Mouse (Mus musculus): ENCODE data around the gene Cx3cr1. TPM values are rescaled to one million over a fixed set of nuclear protein-coding genes. Genes with fewer than 3 reads are reported as not detected.
A peak's percentile ranks its signal among the peaks of the same experiment; 100 is the strongest.

The Cx3cr1 gene
- polyA plus RNA-seq, 1 experiment = 1.1 TPM

DNA sequence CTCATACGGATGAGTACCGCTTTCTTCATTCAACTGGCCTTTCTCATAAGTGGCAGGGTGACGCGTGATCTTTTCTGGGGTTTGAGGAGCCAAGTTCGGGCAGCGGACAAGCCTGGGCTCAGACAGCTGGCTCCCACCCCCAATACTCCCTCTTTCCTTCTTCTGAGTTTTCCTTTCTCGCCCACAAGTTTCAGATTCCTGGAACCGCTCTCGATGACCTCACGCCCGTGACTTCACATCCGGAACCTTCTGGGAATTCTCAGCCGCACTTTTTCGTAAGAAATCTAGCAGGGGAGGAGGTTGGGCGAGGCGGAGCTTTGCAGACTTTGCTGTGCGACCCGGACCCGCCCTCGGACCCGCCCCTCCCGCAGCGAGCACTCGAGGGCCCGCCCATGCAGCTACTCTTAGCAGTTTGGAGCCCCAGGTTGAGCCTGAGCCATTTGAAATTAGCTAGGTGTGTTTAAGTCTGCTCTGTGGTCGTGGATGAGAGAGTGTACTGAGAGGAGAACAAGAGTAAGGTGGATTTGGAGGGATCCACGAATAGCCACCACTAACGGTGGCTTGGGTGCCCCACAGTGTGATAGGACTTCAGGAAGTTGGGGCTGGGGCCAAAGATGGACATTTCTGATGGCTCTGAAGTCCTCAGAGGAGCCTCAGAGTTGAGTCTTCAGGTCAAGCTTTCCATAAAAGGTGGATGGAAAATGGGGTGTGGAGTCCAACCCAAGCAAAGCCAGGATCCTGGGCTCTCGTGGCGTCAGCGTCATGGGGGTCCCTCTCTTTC is 67.5 kb downstream of the Cx3cr1 start:
- Histone ChIP-seq H3K27ac (replicated peaks; ENCODE audit: low read depth, low read length) (peak overlapping the region; percentile 88), H3K4me3 (ENCODE audit: insufficient read depth, low read depth, low read length) (peak overlapping the region; percentile 58), H3K4me1 (ENCODE audit: control insufficient read depth, insufficient read depth, insufficient read length, low read length) (no peaks in the 10 kb centered on the region; the same call in 1 of the 2 replicates)

DNA sequence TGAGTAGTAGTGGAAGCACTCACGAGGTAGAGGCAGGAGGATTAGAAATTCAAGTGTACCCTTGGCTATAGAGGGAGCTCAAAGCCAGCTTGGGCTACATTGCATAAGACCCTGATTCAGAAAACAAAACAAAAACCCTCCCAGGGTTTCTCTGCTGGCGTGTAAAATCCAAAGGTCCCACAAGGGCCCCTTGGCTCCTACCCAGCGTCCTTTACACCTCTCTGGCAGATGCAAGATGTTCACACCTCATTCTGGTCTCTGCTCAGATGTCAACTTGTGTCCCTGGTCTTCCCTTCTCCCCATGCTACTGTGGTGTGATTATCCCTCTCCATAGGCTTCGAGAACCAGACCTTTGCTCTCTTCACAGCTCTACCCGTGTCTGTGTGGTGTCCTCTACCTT is 68.9 kb downstream of the Cx3cr1 start:
- Histone ChIP-seq H3K27ac (replicated peaks; ENCODE audit: low read depth, low read length) (no peak overlapping the region), H3K4me3 (ENCODE audit: insufficient read depth, low read depth, low read length) (no peak overlapping the region), H3K4me1 (ENCODE audit: control insufficient read depth, insufficient read depth, insufficient read length, low read length) (no peaks in the 10 kb centered on the region; the same call in 1 of the 2 replicates)

DNA sequence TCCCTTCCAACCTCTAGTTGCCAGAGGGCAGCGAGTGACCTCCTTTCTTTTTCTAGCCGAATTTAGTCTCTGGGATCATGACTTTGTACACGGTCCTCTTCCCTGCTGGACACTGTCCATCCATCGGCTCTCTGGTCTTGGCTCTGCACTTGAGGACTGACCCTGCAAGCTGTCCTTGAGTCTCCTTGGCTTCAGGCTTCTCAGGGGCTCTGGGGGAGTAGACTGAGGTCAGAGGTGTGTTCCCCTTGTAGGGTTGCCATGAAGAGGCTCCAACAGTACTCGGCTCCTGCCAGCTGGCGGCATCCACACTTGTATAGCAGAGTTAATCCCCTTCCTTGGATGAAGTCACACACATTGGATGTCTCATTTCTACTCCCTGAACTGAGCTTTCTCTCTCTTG is 70.0 kb downstream of the Cx3cr1 start:
- Histone ChIP-seq H3K4me3 (ENCODE audit: insufficient read depth, low read depth, low read length) (no peak overlapping the region), H3K27ac (replicated peaks; ENCODE audit: low read depth, low read length) (no peak overlapping the region), H3K4me1 (ENCODE audit: control insufficient read depth, insufficient read depth, insufficient read length, low read length) (no peaks in the 10 kb centered on the region; the same call in 1 of the 2 replicates)

DNA sequence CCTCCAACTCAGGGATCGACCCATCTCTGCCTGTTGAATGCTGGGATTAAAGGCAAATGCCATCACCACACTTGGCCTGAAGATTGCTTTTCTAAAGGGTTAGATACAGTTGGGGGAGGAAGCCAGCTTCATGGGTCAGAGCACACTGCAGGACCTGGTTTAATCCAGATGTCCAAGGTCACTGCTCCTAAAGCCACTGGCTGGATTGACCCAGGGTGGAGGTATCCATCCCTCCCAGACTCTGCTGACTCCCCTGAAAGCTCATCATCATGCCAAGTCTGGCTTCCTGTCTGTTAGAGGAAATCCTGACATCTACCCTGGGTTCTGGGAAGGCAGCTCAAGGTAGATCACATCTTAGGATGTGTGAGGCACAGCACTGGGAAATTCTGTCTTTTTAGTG is 70.9 kb downstream of the Cx3cr1 start:
- Histone ChIP-seq H3K4me3 (ENCODE audit: insufficient read depth, low read depth, low read length) (no peak overlapping the region), H3K27ac (replicated peaks; ENCODE audit: low read depth, low read length) (no peak overlapping the region), H3K4me1 (ENCODE audit: control insufficient read depth, insufficient read depth, insufficient read length, low read length) (no peaks in the 10 kb centered on the region; the same call in 1 of the 2 replicates)

DNA sequence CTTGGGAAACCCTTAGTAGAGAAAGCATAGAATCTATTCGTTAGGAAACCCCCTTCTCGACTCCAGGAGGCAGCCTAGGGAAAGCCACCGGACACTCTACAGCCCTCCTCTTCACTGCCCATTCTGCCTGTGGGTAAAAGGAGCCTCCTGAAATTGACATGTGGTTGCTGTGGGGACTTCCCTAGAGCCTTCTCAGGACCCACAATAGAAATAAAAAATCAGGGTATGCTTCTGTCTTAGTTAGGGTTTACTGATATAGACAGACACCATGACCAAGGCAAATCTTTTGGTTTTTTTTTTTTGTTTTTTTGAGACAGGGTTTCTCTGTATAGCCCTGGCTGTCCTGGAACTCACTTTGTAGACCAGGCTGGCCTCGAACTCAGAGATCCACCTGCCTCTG is 73.6 kb downstream of the Cx3cr1 start:
- Histone ChIP-seq H3K27ac (replicated peaks; ENCODE audit: low read depth, low read length) (no peak overlapping the region), H3K4me3 (ENCODE audit: insufficient read depth, low read depth, low read length) (no peak overlapping the region), H3K4me1 (ENCODE audit: control insufficient read depth, insufficient read depth, insufficient read length, low read length) (no peaks in the 10 kb centered on the region; the same call in 1 of the 2 replicates)

DNA sequence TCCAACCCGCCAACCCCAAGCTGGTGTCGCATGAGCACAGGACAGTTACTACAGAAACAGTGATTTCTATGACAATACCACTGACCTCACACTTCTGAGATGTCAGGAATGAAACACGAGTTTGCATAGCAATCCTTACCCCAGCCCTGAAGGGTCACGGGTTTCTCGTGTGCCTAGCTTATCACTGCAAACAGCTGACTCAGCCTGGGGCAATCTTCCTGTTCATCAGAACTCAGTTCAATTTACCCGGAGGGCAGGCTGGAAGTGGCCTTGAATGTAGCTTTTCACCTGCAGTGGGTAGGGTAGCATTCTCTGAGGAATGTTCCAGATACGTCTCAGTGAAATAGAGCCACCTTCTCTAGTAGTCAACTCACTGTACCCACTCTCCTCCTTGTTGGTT is 75.5 kb downstream of the Cx3cr1 start:
- Histone ChIP-seq H3K4me1 (ENCODE audit: control insufficient read depth, insufficient read depth, insufficient read length, low read length) (no peaks in the 10 kb centered on the region), H3K4me3 (ENCODE audit: insufficient read depth, low read depth, low read length) (no peak overlapping the region), H3K27ac (replicated peaks; ENCODE audit: low read depth, low read length) (no peak overlapping the region)

DNA sequence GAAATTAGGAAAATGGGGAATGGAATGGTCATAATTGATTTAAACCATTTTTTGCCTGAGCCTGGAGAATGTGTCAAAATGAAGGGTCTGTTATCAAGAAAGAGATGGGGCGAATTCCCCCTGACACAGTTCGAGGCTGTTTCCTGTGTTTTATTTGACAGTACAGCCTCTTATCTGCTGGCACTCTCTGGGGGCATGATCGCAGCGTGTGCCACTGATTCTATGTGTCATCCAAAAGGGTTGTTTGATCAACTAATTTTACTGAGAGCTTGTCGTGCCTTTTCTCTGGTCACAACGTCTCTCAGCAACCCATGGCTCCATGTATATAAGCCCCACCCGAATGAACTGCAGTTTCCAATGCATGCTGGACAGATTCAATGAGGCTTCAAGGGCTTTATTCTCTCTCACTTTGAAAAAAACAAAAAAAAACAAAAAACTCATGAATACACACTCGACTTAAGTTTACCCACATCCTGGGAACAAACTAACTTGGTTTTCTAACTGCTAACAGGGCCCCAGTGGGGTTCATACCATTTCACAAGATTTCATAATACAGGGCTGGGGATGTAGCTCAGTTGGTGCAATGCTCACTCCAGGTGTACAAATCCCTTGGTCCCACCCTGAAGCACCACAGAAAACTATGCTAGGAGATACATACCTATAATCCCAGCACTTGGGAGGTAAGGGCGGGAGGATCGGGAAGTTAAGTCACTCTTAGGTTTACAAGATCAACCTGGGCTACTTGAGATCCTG is 76.4 kb downstream of the Cx3cr1 start:
- Histone ChIP-seq H3K4me3 (ENCODE audit: insufficient read depth, low read depth, low read length) (no peak overlapping the region), H3K27ac (replicated peaks; ENCODE audit: low read depth, low read length) (no peak overlapping the region), H3K4me1 (ENCODE audit: control insufficient read depth, insufficient read depth, insufficient read length, low read length) (no peaks in the 10 kb centered on the region)

DNA sequence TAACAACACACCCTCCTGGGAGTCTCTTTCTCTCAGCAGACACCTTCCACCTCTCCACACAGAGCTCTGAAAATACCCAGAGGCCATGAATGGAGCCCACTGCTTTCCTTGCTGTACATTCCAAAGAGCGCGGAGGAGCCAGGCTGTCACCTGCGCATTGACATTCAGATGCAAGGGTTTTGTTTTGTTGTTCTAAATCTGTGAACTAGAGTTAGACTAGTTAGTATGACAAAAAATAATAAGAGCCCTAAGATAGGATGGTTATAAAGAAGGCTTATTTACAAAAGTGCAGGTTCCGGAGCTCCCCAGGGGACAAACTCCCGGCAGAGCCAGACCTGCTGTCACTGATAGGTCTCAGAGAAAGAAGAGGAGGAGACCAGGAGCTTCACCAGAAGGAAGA is 78.4 kb downstream of the Cx3cr1 start:
- Histone ChIP-seq H3K4me3 (ENCODE audit: insufficient read depth, low read depth, low read length) (no peak overlapping the region), H3K27ac (replicated peaks; ENCODE audit: low read depth, low read length) (no peak overlapping the region), H3K4me1 (ENCODE audit: control insufficient read depth, insufficient read depth, insufficient read length, low read length) (no peaks in the 10 kb centered on the region)

DNA sequence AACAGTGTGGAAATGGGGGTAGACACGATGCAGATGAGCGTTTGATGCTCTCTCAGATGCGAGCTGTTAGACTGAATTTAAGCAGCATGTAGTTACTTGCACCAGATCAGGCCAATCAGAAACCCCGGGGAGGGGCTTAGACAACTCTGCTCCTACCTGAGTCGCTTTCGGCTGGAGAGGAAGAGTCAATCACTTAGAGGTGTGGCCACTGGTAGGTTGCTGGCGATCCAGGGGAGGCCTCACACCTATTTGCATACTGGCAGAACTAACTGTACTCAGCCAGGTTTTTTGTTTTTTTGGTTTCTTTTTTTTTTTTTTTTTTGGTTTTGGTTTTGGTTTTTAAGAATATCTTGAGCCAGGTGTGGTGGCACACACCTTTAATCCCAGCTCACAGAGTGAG is 81.4 kb downstream of the Cx3cr1 start:
- Histone ChIP-seq H3K4me3 (ENCODE audit: insufficient read depth, low read depth, low read length) (no peak overlapping the region), H3K27ac (replicated peaks; ENCODE audit: low read depth, low read length) (no peak overlapping the region), H3K4me1 (ENCODE audit: control insufficient read depth, insufficient read depth, insufficient read length, low read length) (no peaks in the 10 kb centered on the region)

DNA sequence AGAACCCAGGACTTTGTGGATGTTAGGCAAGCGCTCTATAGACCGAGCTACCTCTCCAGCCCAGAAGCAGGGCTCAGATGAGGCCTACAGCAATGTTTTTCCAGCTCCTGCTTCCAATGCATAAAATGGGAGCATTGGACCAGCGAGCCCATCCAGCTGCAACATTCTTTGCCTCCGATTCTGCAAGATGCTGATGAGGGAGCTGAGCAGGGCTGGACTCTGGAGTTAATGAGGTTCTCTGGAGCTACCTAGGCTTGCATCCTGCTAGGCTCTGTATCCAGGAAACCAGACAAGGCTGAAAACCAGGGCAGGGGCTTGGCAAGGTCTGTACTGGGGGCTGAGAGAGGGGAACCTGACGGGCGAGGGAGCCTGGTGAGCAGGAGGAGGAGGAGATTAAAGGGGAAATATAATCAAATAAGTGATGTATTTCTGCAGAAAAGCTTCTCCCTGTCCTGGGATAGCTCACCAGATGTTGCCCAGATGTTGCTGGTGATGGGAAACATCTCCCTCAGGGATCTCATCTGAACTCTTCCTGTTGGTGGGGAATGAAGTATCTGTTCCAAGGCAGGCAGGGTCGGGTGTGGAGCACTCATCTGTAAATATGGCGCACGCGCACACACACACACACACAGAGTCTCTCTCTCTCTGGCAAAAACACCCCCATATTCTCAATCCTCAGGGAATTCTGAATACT is 83.7 kb downstream of the Cx3cr1 start:
- Histone ChIP-seq H3K27ac (replicated peaks; ENCODE audit: low read depth, low read length) (no peak overlapping the region), H3K4me3 (ENCODE audit: insufficient read depth, low read depth, low read length) (no peak overlapping the region), H3K4me1 (ENCODE audit: control insufficient read depth, insufficient read depth, insufficient read length, low read length) (peaks cover 3% of the 10 kb centered on the region; the same call in 1 of the 2 replicates)

DNA sequence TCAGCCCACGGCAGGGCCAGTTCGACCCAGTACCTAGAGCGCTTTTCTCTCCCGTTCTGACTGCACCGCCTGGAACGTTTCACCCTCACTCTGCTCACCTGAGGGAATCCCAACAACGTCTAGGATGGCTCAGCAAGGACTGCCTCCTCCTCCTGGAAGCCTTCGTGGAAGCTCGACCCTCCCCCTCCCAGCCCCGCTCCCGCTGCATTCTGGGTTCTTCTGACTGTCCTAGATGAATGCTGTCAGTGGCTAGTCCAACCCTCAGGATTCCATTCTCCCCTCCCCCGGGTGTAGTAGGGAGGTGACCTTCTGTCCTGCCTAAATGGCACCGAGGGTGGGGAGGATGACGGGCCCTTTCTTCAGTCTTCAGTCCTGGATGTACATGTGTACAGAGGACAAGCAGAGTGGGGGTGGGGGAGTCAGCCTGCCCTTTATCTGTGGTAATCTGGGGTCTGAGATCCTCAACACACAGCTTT is 85.1 kb downstream of the Cx3cr1 start, which contains the start of gene Csrnp1:
TSS of gene Csrnp1 (minus strand) at position 123 of the 476 bp plus-strand sequence.
- Histone ChIP-seq H3K27ac (replicated peaks; ENCODE audit: low read depth, low read length) (peak within 1 kb of the TSS; percentile 93), H3K4me1 (ENCODE audit: control insufficient read depth, insufficient read depth, insufficient read length, low read length) (peaks cover 12% of the 10 kb centered on the region), H3K4me3 (ENCODE audit: insufficient read depth, low read depth, low read length) (peak within 1 kb of the TSS; percentile 95)

DNA sequence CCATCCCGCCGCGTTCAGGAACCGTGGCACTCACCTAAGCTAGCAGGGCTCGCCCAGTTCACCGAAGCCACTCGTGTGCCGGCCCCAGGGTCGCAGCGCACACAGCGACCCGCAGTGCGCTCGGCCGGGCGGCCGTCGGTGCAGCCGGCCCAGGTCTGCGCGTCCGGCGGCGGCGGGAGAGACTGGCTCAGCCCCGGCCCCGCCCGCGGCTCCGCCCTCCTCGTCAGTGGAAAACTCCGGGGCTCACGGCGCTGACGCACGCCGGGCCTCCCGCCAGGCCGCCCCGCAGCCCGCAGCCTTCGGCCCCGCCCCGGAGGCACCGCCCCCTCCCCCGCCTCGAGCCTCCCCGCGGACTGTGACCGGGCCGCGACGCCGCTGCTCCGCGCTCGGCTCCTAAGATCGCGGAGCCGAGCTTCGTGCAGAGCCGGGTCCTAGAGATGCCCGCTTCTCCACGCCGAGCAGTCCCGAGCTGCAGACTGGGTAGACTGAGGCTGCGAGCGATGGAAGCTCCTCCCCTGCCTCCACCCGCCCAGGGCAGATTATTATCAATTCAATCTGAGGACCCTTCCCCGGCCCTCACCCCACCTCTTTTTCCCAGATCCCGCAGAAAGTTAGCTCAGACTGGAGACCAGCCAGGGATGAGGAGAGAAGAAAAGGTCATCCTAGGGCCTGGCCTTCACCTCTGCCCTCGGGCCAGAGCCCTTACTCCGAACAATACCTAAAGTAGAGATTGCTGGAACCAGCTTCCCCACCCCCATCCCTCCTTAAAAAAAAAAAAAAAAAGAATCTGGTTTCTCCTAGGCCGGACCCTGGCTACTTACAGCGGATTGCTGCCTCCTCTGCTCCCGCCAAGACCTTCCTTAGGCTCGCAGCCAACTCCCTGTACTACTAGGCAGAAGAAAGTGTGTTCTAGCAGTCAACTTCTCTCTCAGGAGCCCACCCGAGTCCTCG is 85.8 kb downstream of the Cx3cr1 start:
- peak overlapping the region; percentile 95 for H3K4me3 ChIP-seq (ENCODE audit: insufficient read depth, low read depth, low read length)
- H3K27ac ChIP-seq (replicated peaks; ENCODE audit: low read depth, low read length) = peak overlapping the region; percentile 93
- H3K4me1 ChIP-seq (ENCODE audit: control insufficient read depth, insufficient read depth, insufficient read length, low read length) = peaks cover 15% of the 10 kb centered on the region

DNA sequence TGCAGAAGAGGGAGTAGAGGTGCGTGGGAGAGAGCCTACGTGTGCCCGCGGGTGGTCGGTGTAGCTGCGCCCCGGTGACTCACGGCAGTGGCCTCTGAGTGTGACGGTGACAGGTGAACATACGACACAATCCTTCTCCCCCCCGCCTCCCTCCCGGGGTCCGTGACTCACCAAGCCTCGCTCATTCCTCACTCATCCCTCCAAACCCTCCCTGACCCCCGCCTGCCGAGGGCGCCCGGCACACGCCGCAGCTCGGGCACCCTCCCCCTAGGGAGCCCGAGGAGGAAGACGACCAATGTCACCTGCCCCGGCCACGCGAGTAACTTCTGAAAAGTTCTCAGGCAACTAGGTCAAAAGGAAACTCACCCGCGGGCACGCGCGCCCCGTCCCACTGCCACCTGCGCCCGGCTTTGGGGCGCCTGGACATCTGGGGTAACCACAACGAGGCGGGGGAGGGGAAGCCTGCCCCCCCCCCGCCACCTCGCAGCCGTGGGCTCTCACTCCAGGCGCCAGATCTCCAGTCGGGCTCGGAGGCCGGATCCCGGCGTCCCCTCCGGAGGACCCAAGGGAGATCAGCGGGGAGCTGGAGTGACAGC is 86.6 kb downstream of the Cx3cr1 start:
- Histone ChIP-seq H3K27ac (replicated peaks; ENCODE audit: low read depth, low read length) (peak overlapping the region; percentile 93), H3K4me3 (ENCODE audit: insufficient read depth, low read depth, low read length) (peak overlapping the region; percentile 95), H3K4me1 (ENCODE audit: control insufficient read depth, insufficient read depth, insufficient read length, low read length) (peaks cover 21% of the 10 kb centered on the region)

DNA sequence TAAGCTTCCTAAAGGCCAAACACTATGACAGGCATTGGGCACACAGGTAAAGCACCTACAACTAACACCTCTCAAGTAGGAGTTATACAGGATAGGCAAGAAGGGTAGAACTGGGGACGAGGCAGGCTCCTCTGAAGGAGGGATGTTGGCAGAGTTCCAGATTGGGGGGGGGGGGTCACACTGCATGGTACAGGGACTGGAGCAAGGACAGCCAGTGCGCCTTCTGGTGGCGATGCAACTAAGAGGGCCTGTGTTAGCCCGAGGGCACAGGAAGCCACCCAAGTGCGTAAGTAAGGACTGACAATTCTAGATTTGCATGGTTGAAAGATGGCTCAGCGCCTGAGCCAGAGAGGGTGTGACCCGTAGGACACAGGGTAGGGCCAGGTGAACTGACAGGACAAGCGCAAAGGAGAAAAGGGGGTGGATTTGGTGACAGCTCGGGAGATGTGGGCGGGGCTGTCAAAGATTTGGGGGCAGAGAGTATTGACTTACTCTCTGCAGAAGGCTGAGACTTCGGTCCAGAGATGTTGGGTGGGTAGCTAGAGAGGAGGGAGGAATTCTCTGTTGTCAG is 87.4 kb downstream of the Cx3cr1 start:
- H3K27ac ChIP-seq (replicated peaks; ENCODE audit: low read depth, low read length) = peak overlapping the region; percentile 93
- H3K4me3 ChIP-seq (ENCODE audit: insufficient read depth, low read depth, low read length) = peak overlapping the region; percentile 95
- peaks cover 26% of the 10 kb centered on the region for H3K4me1 ChIP-seq (ENCODE audit: control insufficient read depth, insufficient read depth, insufficient read length, low read length)
